In genomic region chr10:128493695-128494666, GRCm38 (mm10) we compare ENCODE assay signal across 1 mouse cellular context.
A peak's percentile ranks its signal among the peaks of the same experiment; 100 is the strongest.
TF ChIP-seq lines count a peak whose summit lies in the region.

TSS of gene Myl6 (minus strand) at chr10:128494145.

TF ChIP-seq in CH12.LX, 34 proteins besides CTCF, POLR2A, EP300 and RAD21 (continued from another document):
- TF ChIP-seq TBP (conservative IDR thresholded peaks at IDR 0.05; ENCODE audit: low read depth, low read length) (peak; percentile 77), JUN (IDR thresholded peaks at IDR 0.05; ENCODE audit: insufficient read depth, low read depth, low read length) (peak; percentile 25), E2F4 (IDR thresholded peaks at IDR 0.05; ENCODE audit: insufficient replicate concordance, low read depth, low read length) (no peak), GABPA (IDR thresholded peaks at IDR 0.05; ENCODE audit: insufficient replicate concordance, low read depth, low read length) (no peak), ETS1 (conservative IDR thresholded peaks at IDR 0.05; ENCODE audit: low read depth, low read length) (peak; percentile 56), RCOR1 (conservative IDR thresholded peaks at IDR 0.05; ENCODE audit: low read depth, low read length) (no peak), CHD1 (IDR thresholded peaks at IDR 0.05; ENCODE audit: low read depth, low read length) (no peak; the same call in 1 of the 2 replicates), MXI1 (IDR thresholded peaks at IDR 0.05; ENCODE audit: low read depth, low read length) (no peak; the same call in none of the 2 replicates), PAX5 (IDR thresholded peaks at IDR 0.05; ENCODE audit: low read length) (no peak), ELF1 (IDR thresholded peaks at IDR 0.05; ENCODE audit: low read depth, low read length) (peak; percentile 66; the same call in 1 of the 2 replicates), MYC (IDR thresholded peaks at IDR 0.05; ENCODE audit: low read depth, low read length) (0 out of 2 replicates have a peak, but pooled peaks have one; percentile 12)
